Mouse (Mus musculus) kidney, postnatal 36 days (tissue): ENCODE results near the gene Gm20890.
"Not testable (repeated sequence)": the region's sequence is repeated elsewhere in the genome, so short reads cannot be mapped to it uniquely, and the experiment has no call there.

Source experiments
- DNase-seq, 2 experiments: peaks; one replicate each; pipeline ENCODE4 v3.0.0; 2021 to 2022; ENCODE audit warnings: mixed read lengths in 2 of 2

Gm20890 gene

GRCm38 (mm10) chrY:26776699-26777098, at the start of gene Gm20890:
Gene Gm20890, minus strand, starts transcription at chrY:26776799.
- DNase-seq, result not testable (repeated sequence)
